Mouse (Mus musculus) C2C12 (cell line): ENCODE results near the gene Pawr.

Experiments
- CEBPB ChIP-seq: IDR thresholded peaks from one replicate; pipeline ENCODE4 v1.6.1; 2011; ENCODE audit warnings: low read depth, mild to moderate bottlenecking, control low read depth, moderate library complexity
- CTCF ChIP-seq: IDR thresholded peaks from one replicate; pipeline ENCODE4 v1.5.1; 2011; ENCODE audit not compliant: control insufficient read depth, insufficient read depth, insufficient read length
- FOSL1 ChIP-seq: IDR thresholded peaks from one replicate; pipeline ENCODE4 v1.8.0; 2011; ENCODE audit warnings: mild to moderate bottlenecking, low read length; ENCODE audit not compliant: poor library complexity, insufficient read depth, severe bottlenecking
- MAX ChIP-seq: IDR thresholded peaks from one replicate; pipeline ENCODE4 v1.6.1; 2011; ENCODE audit warnings: mild to moderate bottlenecking, control low read depth
- MYOD1 ChIP-seq: IDR thresholded peaks from one replicate; pipeline ENCODE4 v1.6.1; 2011; ENCODE audit warnings: low read depth; ENCODE audit not compliant: control insufficient read depth, insufficient read length
- MYOG ChIP-seq: IDR thresholded peaks from one replicate; pipeline ENCODE4 v1.6.1; 2011; ENCODE audit not compliant: control insufficient read depth, insufficient read length; ENCODE audit errors: extremely low read depth
- USF1 ChIP-seq: IDR thresholded peaks from one replicate; pipeline ENCODE4 v1.6.1; 2011; ENCODE audit warnings: low read depth, mild to moderate bottlenecking, control low read depth, moderate library complexity

DNA sequence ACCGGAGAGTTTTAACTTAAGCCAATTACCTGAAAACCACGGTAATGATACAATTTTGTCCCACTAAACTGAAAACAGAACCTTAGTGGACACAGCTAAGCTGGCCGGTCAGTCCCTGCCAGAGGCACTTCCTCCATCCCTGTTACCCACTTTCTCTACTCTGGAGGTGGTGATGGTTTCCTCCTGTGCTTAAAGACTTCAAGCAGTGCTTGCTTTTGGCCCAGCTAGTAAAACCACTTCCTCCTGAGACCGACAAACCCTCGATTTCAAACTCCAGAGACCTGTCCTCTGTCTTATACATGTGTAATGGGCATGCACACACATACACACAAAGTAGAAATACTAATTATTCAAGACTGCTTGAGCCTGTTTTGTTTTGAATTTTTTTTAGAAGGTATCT is 85.5 kb downstream of the Pawr start:
- TF ChIP-seq CTCF, result no peak
- TF ChIP-seq MYOD1, result no peak
- TF ChIP-seq CEBPB, result no peak
- no peak for TF ChIP-seq USF1
- TF ChIP-seq MAX, result no peak
- no peak for TF ChIP-seq FOSL1
- TF ChIP-seq MYOG, result no peak
